Mouse (Mus musculus) frontal cortex, adult 2 months (tissue): ENCODE data around the gene Wipf1. TPM values are rescaled to one million over a fixed set of nuclear protein-coding genes. Genes with fewer than 3 reads are reported as not detected.

Experiments
- DNase-seq, 2 experiments: peaks; one replicate each; pipeline ENCODE4 v3.0.0; 2022; ENCODE audit warnings: low spot score in 1 of 2; ENCODE audit errors: extremely low spot score in 1 of 2
- polyA plus RNA-seq: library from polyadenylated mRNA; depleted of rRNA; stranded (reverse); fragments of >200 nt; gene quantifications from 2 replicates; pipeline ENCODE4 v1.2.3, GENCODE M21; 2012

The Wipf1 gene
- polyA plus RNA-seq, 1 experiment, result 5.1 TPM

GRCm38 (mm10) chr2:73450172-73450715 lies 79.3 kb downstream of the Wipf1 start:
- DNase-seq, result no peak

GRCm38 (mm10) chr2:73443985-73444384 lies 85.5 kb downstream of the Wipf1 start:
- no peak for DNase-seq

GRCm38 (mm10) chr2:73442015-73442414 lies 87.5 kb downstream of the Wipf1 start:
- DNase-seq, result no peak

- DNase-seq, result no peak
Measured at GRCm38 (mm10) chr2:73440319-73440718, 89.2 kb downstream of the Wipf1 start.

- DNase-seq, result no peak
Measured at GRCm38 (mm10) chr2:73436976-73437375, 92.6 kb downstream of the Wipf1 start.

GRCm38 (mm10) chr2:73435847-73436246 lies 93.7 kb downstream of the Wipf1 start:
- DNase-seq, result no peak

- DNase-seq, result no peak
Measured at GRCm38 (mm10) chr2:73431959-73432396, 97.6 kb downstream of the Wipf1 start.

- DNase-seq, result peak; percentile 39 to 65
Measured at GRCm38 (mm10) chr2:73428803-73429468, 100.6 kb downstream of the Wipf1 start.

GRCm38 (mm10) chr2:73427293-73427692 lies 102.2 kb downstream of the Wipf1 start:
- no peak for DNase-seq

GRCm38 (mm10) chr2:73425822-73426221 lies 103.7 kb downstream of the Wipf1 start:
- DNase-seq, result no peak

- DNase-seq, result no peak
Measured at GRCm38 (mm10) chr2:73419730-73420129, 109.8 kb downstream of the Wipf1 start.

GRCm38 (mm10) chr2:73419285-73419684 lies 110.2 kb downstream of the Wipf1 start:
- no peak for DNase-seq

- no peak for DNase-seq
Measured at GRCm38 (mm10) chr2:73415892-73416291, 113.6 kb downstream of the Wipf1 start.

- DNase-seq, result no peak
Measured at GRCm38 (mm10) chr2:73410076-73410475, 119.5 kb downstream of the Wipf1 start.

- DNase-seq, result no peak
Measured at GRCm38 (mm10) chr2:73407662-73408061, 121.9 kb downstream of the Wipf1 start.

- DNase-seq, result no peak
Measured at GRCm38 (mm10) chr2:73406336-73406915, 123.1 kb downstream of the Wipf1 start.

- DNase-seq, result no peak
Measured at GRCm38 (mm10) chr2:73404980-73405379, 124.6 kb downstream of the Wipf1 start.

GRCm38 (mm10) chr2:73404442-73404841 lies 125.1 kb downstream of the Wipf1 start:
- no peak for DNase-seq

GRCm38 (mm10) chr2:73403385-73404013 lies 126.0 kb downstream of the Wipf1 start:
- DNase-seq, result peak in 1 of 2 experiments; percentile 37

GRCm38 (mm10) chr2:73401689-73402088 lies 127.8 kb downstream of the Wipf1 start:
- no peak for DNase-seq

- DNase-seq, result no peak
Measured at GRCm38 (mm10) chr2:73397476-73397875, 132.1 kb downstream of the Wipf1 start.
